Mouse (Mus musculus) kidney, postnatal 25 days (tissue): ENCODE measurements around the gene Nabp2.

ENCODE experiments used
- DNase-seq, 2 experiments: peaks; one replicate each; pipeline ENCODE4 v3.0.0; 2021; ENCODE audit warnings: mixed read lengths in 2 of 2

Gene Nabp2

GRCm38 (mm10) chr10:128382482-128382881, 28.8 kb downstream of the Nabp2 start:
- peak in 1 of 2 experiments; percentile 36 for DNase-seq

GRCm38 (mm10) chr10:128380565-128380964, 30.7 kb downstream of the Nabp2 start:
- peak; percentile 54 to 55 for DNase-seq

GRCm38 (mm10) chr10:128379260-128379659, 32.0 kb downstream of the Nabp2 start:
- peak in 1 of 2 experiments; percentile 35 for DNase-seq

GRCm38 (mm10) chr10:128378462-128378861, 32.8 kb downstream of the Nabp2 start:
- peak in 1 of 2 experiments; percentile 28 for DNase-seq

GRCm38 (mm10) chr10:128377940-128378448, 33.3 kb downstream of the Nabp2 start:
- peak in 1 of 2 experiments; percentile 18 for DNase-seq

GRCm38 (mm10) chr10:128377222-128377939, 33.9 kb downstream of the Nabp2 start:
- peak; percentile 43 to 61 for DNase-seq

GRCm38 (mm10) chr10:128376455-128377211, 34.7 kb downstream of the Nabp2 start, which contains the start of gene Ankrd52:
Gene Ankrd52 (plus strand): TSS chr10:128377115.
- peak; percentile 84 to 91 for DNase-seq

- DNase-seq = no peak
Measured at GRCm38 (mm10) chr10:128376099-128376454, 35.2 kb downstream of the Nabp2 start.

GRCm38 (mm10) chr10:128374393-128374792, 36.9 kb downstream of the Nabp2 start:
- DNase-seq = no peak

GRCm38 (mm10) chr10:128372989-128373748, 38.1 kb downstream of the Nabp2 start:
- no peak for DNase-seq

GRCm38 (mm10) chr10:128372142-128372541, 39.1 kb downstream of the Nabp2 start:
- no peak for DNase-seq

- peak in 1 of 2 experiments; percentile 53 for DNase-seq
Measured at GRCm38 (mm10) chr10:128370601-128371000, 40.7 kb downstream of the Nabp2 start.

- DNase-seq = no peak
Measured at GRCm38 (mm10) chr10:128370021-128370420, 41.3 kb downstream of the Nabp2 start.

- DNase-seq = no peak
Measured at GRCm38 (mm10) chr10:128369599-128369998, 41.7 kb downstream of the Nabp2 start.

GRCm38 (mm10) chr10:128369218-128369543, 42.1 kb downstream of the Nabp2 start:
- no peak for DNase-seq

GRCm38 (mm10) chr10:128368402-128369217, 42.7 kb downstream of the Nabp2 start, which contains the start of gene Coq10a:
Gene Coq10a (minus strand): TSS chr10:128368997.
- peak; percentile 89 to 97 for DNase-seq

- peak; percentile 80 to 93 for DNase-seq
Measured at GRCm38 (mm10) chr10:128367899-128368401, 43.3 kb downstream of the Nabp2 start.

- DNase-seq = peak in 1 of 2 experiments; percentile 59
Measured at GRCm38 (mm10) chr10:128362568-128362967, 48.7 kb downstream of the Nabp2 start.

- no peak for DNase-seq
Measured at GRCm38 (mm10) chr10:128361836-128362235, 49.5 kb downstream of the Nabp2 start.

GRCm38 (mm10) chr10:128359226-128359625, 52.1 kb downstream of the Nabp2 start:
- DNase-seq = no peak

- peak; percentile 56 to 82 for DNase-seq
Measured at GRCm38 (mm10) chr10:128358796-128359195, 52.5 kb downstream of the Nabp2 start.
